Mouse (Mus musculus): ENCODE results near the gene Ambra1. TPM values are rescaled to one million over a fixed set of nuclear protein-coding genes. Genes with fewer than 3 reads are reported as not detected.

Ambra1 gene
- total and polyA plus RNA-seq, 3 experiments, result 15.8 to 27.1 (median 21.9) TPM

DNA sequence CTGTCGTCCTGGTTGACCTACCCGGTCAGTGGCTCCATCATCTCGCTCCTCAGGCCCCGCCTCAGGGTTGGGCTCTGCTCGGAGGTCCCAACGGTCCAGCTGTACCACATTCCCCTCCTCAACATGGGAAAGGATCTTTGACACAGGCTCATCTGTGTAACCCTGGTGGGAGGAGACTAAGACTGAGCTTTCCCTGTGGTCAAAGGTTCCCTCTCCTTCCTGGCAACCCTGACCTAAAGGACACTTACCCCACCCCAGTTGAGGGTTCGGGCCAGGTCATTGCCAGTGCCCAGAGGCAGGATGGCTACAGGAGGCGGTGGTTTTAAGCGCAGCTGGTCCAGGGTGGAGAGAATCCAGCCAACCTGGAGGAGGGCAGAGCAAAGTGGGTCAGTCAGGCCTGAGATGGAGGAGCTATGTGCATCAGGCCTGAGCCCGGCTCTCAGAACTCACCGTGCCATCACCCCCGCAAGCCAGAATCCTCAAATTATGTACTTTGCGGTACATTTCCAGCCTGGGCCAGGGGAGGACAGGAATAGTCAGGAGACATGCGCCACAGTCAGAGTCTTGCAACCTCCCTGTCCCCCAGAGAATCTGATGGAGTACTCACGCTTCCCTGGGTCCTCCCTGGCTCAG is 209.5 kb downstream of the Ambra1 start:
- no peaks in the 10 kb centered on the region for H3K79me2 ChIP-seq (replicated peaks; ENCODE audit: control insufficient read depth, extremely low read depth, insufficient read depth, poor library complexity, severe bottlenecking)
- dilution Hi-C loops (cut with MboI; ENCODE audit: extremely low pct_ligation_motif_present, extremely low pct_unique_long_range_greater_than_20kb, low sequenced_read_pairs), result no loop called here
- H3K4me1 ChIP-seq (ENCODE audit: control insufficient read depth in 1 of 2, insufficient read depth in 2 of 2), result peaks cover 2% of the 10 kb centered on the region in 2 experiments; a peak in 3 of 4 replicates

DNA sequence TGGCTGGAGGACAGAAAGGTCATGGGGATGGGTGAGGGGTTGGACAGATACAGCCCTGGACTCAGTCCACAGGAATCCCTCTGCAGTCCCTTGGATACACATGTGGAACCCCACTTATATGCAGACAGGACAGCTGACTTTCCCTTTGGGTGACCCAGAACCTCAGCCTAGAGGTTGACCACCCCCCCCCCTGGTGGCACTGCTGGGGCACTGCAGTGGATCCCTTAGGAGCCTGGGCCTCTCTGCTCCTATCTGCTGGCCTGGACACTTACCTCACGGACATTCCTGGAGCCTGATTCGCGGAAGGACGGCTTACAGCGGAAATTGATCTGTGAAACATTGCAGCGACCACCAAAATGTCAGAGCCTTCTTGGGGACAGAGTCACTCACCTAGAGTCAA is 212.4 kb downstream of the Ambra1 start:
- H3K4me3 ChIP-seq (replicated peaks in 1 of 3; ENCODE audit: low read depth in 2 of 3, low read length in 2 of 3, poor library complexity in 1 of 3), result no peak overlapping the region
- no peak overlapping the region for H3K9ac ChIP-seq (ENCODE audit: insufficient read depth, low read depth)
- no peak overlapping the region for H3K4me2 ChIP-seq (ENCODE audit: insufficient read depth, low read depth, poor library complexity, severe bottlenecking)
- TF ChIP-seq HCFC1 (IDR thresholded peaks at IDR 0.05; ENCODE audit: low read depth, low read length) (no peak), CTCF (conservative IDR thresholded peaks at IDR 0.05 in 1 of 2, IDR thresholded peaks at IDR 0.05 in 1 of 2; ENCODE audit: low read depth in 2 of 2, low read length in 2 of 2) (peak; percentile 44 to 52; a peak in 3 of 4 replicates), ETS1 (conservative IDR thresholded peaks at IDR 0.05; ENCODE audit: low read depth, low read length) (no peak), SMC3 (IDR thresholded peaks at IDR 0.05; ENCODE audit: low read depth, low read length) (peak; percentile 10; the same call in 1 of the 2 replicates), ELF1 (IDR thresholded peaks at IDR 0.05; ENCODE audit: low read depth, low read length) (no peak), GABPA (IDR thresholded peaks at IDR 0.05; ENCODE audit: insufficient replicate concordance, low read depth, low read length) (no peak), USF2 (conservative IDR thresholded peaks at IDR 0.05; ENCODE audit: low read depth, low read length) (no peak), CHD2 (IDR thresholded peaks at IDR 0.05; ENCODE audit: low read length) (no peak)
- DNase-seq (ENCODE audit: extremely low read depth), result no peak
- no peaks in the 10 kb centered on the region for H3K27me3 ChIP-seq (replicated peaks)
- peaks cover 53 to 93% of the 10 kb centered on the region in 2 experiments for H3K36me3 ChIP-seq (replicated peaks in 1 of 2; ENCODE audit: control insufficient read depth in 1 of 2, insufficient read depth in 1 of 2, low read length in 1 of 2)
- dilution Hi-C loops (cut with MboI; ENCODE audit: extremely low pct_ligation_motif_present, extremely low pct_unique_long_range_greater_than_20kb, low sequenced_read_pairs) (no loop called here), in situ Hi-C loops (cut with MboI; ENCODE audit: low pct_ligation_motif_present, low pct_unique_long_range_greater_than_20kb, low sequenced_read_pairs) (loop anchor here (5.0 kb wide), 1 partner anchor 45 kb away; no protein-coding TSS in a partner anchor)
- no peak overlapping the region for H3K27ac ChIP-seq (ENCODE audit: insufficient read depth, low read depth)
- no peaks in the 10 kb centered on the region for H3K79me2 ChIP-seq (replicated peaks; ENCODE audit: control insufficient read depth, extremely low read depth, insufficient read depth, poor library complexity, severe bottlenecking)
- peaks cover 6 to 30% of the 10 kb centered on the region in 2 experiments; a peak in 3 of 4 replicates for H3K4me1 ChIP-seq (ENCODE audit: control insufficient read depth in 1 of 2, insufficient read depth in 2 of 2)
- no peaks in the 10 kb centered on the region for H3K9me3 ChIP-seq (replicated peaks; ENCODE audit: low read length)

More for the DNA sequence above, 209.5 kb downstream of the Ambra1 start:
- no peak overlapping the region for H3K27ac ChIP-seq (ENCODE audit: insufficient read depth, low read depth)
- no peak overlapping the region for H3K4me2 ChIP-seq (ENCODE audit: insufficient read depth, low read depth, poor library complexity, severe bottlenecking)
- H3K9ac ChIP-seq (ENCODE audit: insufficient read depth, low read depth), result no peak overlapping the region
- TF ChIP-seq BHLHE40 (IDR thresholded peaks at IDR 0.05; ENCODE audit: low read depth, low read length), result no peak
- no peak for TF ChIP-seq UBTF (IDR thresholded peaks at IDR 0.05; ENCODE audit: low read depth, low read length)
- no peak for TF ChIP-seq POLR2AphosphoS2 (IDR thresholded peaks at IDR 0.05; ENCODE audit: low read depth, low read length)
- no peak for TF ChIP-seq IRF4 (IDR thresholded peaks at IDR 0.05; ENCODE audit: low read depth, low read length)
- no peak for TF ChIP-seq ELF1 (IDR thresholded peaks at IDR 0.05; ENCODE audit: low read depth, low read length)
- no peak for TF ChIP-seq HCFC1 (IDR thresholded peaks at IDR 0.05; ENCODE audit: low read depth, low read length)
- TF ChIP-seq E2F4 (IDR thresholded peaks at IDR 0.05; ENCODE audit: insufficient replicate concordance, low read depth, low read length), result no peak
- no peak for TF ChIP-seq MAX (IDR thresholded peaks at IDR 0.05; ENCODE audit: low read length)
- no peak for TF ChIP-seq JUND (conservative IDR thresholded peaks at IDR 0.05; ENCODE audit: low read depth, low read length)
- no peak for TF ChIP-seq NRF1 (IDR thresholded peaks at IDR 0.05; ENCODE audit: low read depth, low read length)
- no peak for TF ChIP-seq CTCF (conservative IDR thresholded peaks at IDR 0.05 in 1 of 2, IDR thresholded peaks at IDR 0.05 in 1 of 2; ENCODE audit: low read depth in 2 of 2, low read length in 2 of 2)
- TF ChIP-seq RAD21 (IDR thresholded peaks at IDR 0.05; ENCODE audit: low read depth, low read length), result no peak
- no peaks in the 10 kb centered on the region for H3K27me3 ChIP-seq (replicated peaks)
- in situ Hi-C loops (cut with MboI; ENCODE audit: low pct_ligation_motif_present, low pct_unique_long_range_greater_than_20kb, low sequenced_read_pairs), result no loop called here
- peaks cover 74 to 96% of the 10 kb centered on the region in 2 experiments for H3K36me3 ChIP-seq (replicated peaks in 1 of 2; ENCODE audit: control insufficient read depth in 1 of 2, insufficient read depth in 1 of 2, low read length in 1 of 2)
- no peaks in the 10 kb centered on the region for H3K9me3 ChIP-seq (replicated peaks; ENCODE audit: low read length)
- H3K4me3 ChIP-seq (replicated peaks in 1 of 3; ENCODE audit: low read depth in 2 of 3, low read length in 2 of 3, poor library complexity in 1 of 3), result no peak overlapping the region
- no peak for DNase-seq (ENCODE audit: extremely low read depth)
